Mouse (Mus musculus) ES-Bruce4 (cell line): Measurements from ENCODE around the gene Acp5. TPM values are rescaled to one million over a fixed set of nuclear protein-coding genes. Genes with fewer than 3 reads are reported as not detected.

ENCODE experiments used
- H3K27ac ChIP-seq: 2 replicates; pipeline ENCODE4 v1.5.1; 2012; ENCODE audit warnings: low read length, inconsistent platforms; ENCODE audit not compliant: insufficient read depth
- H3K27me3 ChIP-seq: 2 replicates; pipeline ENCODE4 v1.6.1; 2012; ENCODE audit warnings: mild to moderate bottlenecking, low read length, inconsistent platforms; ENCODE audit not compliant: control insufficient read depth, poor library complexity, insufficient read depth, severe bottlenecking
- H3K36me3 ChIP-seq: 2 replicates; pipeline ENCODE4 v1.6.1; 2012; ENCODE audit warnings: inconsistent platforms, mild to moderate bottlenecking, low read length, moderate library complexity; ENCODE audit not compliant: control insufficient read depth, poor library complexity, insufficient read depth, severe bottlenecking
- H3K4me1 ChIP-seq: one replicate; pipeline ENCODE4 v1.8.1; 2011; ENCODE audit warnings: low read length; ENCODE audit not compliant: control insufficient read depth, insufficient read depth
- H3K4me3 ChIP-seq: 2 replicates; pipeline ENCODE4 v1.5.1; 2011; ENCODE audit warnings: low read depth, mild to moderate bottlenecking, low read length
- H3K9ac ChIP-seq: 2 replicates; pipeline ENCODE4 v1.6.1; 2012; ENCODE audit warnings: low read depth, mild to moderate bottlenecking, inconsistent platforms; ENCODE audit not compliant: poor library complexity, severe bottlenecking
- H3K9me3 ChIP-seq: replicated peaks from 2 replicates; pipeline ENCODE4 v1.6.1; 2012; ENCODE audit warnings: mild to moderate bottlenecking, low read length, inconsistent platforms; ENCODE audit not compliant: control insufficient read depth, poor library complexity, insufficient read depth, severe bottlenecking
- CTCF ChIP-seq: IDR thresholded peaks from one replicate; pipeline ENCODE4 v1.8.1; 2011; ENCODE audit warnings: low read depth, low read length
- EP300 ChIP-seq: IDR thresholded peaks from 2 replicates; pipeline ENCODE4 v1.6.1; 2011; ENCODE audit warnings: low read depth, low read length; ENCODE audit not compliant: insufficient read depth
- POLR2A ChIP-seq: IDR thresholded peaks from one replicate; pipeline ENCODE4 v1.8.1; 2011; ENCODE audit warnings: low read length; ENCODE audit not compliant: insufficient read depth
- polyA plus RNA-seq: library from polyadenylated mRNA; stranded (reverse); fragments of >200 nt; gene quantifications from 2 replicates; pipeline ENCODE4 v1.2.4, GENCODE M21; 2011; ENCODE audit warnings: low read depth; ENCODE audit not compliant: missing spikeins, insufficient read depth, insufficient read length

Gene Acp5
- polyA plus RNA-seq = 6.1 and 7.6 TPM in 2 replicates

DNA sequence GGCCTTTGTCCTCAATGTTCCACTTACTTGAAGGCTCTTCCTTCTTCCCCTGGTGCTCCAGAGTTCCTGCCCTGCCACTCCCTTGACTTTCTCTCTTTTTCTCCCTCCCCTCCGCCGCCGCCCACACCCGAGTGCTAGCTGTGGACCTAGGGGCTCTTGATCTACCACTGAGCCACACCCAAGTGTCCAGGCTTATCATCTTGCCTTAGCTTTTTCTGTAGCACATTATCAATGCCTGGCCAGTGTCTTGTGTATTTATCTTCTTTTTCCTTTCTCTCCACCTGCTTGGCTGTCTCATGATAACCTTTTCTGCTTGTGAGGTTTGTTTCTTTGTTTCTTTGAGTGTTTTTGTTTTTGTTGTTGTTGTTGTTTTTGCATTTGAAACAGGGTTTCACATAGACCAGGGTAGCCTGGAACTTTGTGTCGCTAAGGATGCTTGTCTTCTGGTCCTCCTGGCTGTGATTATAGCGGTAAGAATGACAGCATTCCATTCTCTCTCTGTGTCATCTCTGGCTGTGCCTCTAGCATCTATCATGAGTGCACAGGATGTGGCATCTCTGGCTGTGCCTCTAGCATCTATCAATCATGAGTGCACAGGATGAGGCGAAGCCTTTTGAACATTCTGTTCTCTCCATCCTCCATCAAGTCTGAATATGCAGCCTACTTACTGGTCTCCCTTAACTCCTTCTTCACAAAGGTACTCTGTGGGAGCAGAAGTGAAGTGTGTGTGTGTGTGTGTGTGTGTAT lies at the start of gene Acp5:
Acp5 (minus strand) TSS at position 68 of the 747 bp plus-strand sequence.
- TF ChIP-seq POLR2A = no peak
- TF ChIP-seq CTCF = no peak
- no peak for TF ChIP-seq EP300
- no peaks in the 10 kb centered on the region for H3K9me3 ChIP-seq
- no peaks in the 10 kb centered on the region for H3K27me3 ChIP-seq
- no peak within 1 kb of the TSS for H3K27ac ChIP-seq
- no peak within 1 kb of the TSS for H3K4me3 ChIP-seq
- no peak within 1 kb of the TSS for H3K9ac ChIP-seq
- H3K4me1 ChIP-seq = peaks cover 10% of the 10 kb centered on the region
- H3K36me3 ChIP-seq = no peaks in the 10 kb centered on the region

DNA sequence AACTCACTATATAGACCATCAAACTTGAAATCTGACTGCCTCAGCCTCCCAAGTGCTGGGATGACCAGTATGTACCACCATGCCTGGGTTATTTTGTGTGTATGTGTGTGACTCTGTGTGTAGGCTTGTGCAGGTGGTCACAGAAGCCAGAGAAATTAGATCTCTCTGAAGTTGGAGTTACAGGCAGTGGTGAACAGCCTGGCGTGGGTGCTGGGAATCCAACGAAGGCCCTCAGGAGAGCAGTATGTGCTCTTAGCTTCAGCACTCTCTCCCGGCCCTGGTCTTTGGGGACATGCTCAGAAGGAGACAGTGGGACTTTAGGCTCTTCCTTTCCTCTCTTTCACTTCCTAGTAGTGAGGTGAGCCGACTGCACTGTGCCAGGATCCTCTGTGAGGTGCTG lies 36.8 kb upstream of the Acp5 start:
- no peaks in the 10 kb centered on the region for H3K36me3 ChIP-seq
- TF ChIP-seq POLR2A (no peak), EP300 (no peak), CTCF (no peak)
- no peak overlapping the region for H3K9ac ChIP-seq
- no peaks in the 10 kb centered on the region for H3K27me3 ChIP-seq
- H3K9me3 ChIP-seq = peaks cover 20% of the 10 kb centered on the region
- H3K27ac ChIP-seq = no peak overlapping the region
- no peak overlapping the region for H3K4me3 ChIP-seq
- peaks cover 2% of the 10 kb centered on the region for H3K4me1 ChIP-seq

DNA sequence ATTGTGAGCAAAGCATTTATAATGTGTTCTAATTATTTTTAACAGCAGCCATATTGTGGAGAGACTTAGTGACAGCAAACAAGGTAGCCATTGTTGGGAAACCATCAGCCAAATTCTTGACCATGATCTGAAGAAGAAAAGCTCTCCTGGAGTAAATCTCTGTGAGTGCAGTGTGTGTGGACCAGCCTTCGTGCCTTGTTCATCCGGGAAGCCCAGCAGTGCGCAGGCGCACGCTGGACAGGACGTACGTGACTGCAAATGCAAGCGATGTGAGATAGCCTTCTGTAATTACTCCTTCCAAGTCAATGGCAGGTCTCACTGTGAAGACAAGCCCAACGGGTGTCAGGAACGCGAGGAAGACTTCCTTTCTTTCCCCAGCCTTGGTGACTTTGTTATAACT lies 33.8 kb upstream of the Acp5 start:
- Histone ChIP-seq H3K9ac (no peak overlapping the region), H3K4me3 (no peak overlapping the region), H3K9me3 (peaks cover 10% of the 10 kb centered on the region), H3K27ac (no peak overlapping the region), H3K4me1 (peaks cover 2% of the 10 kb centered on the region), H3K27me3 (no peaks in the 10 kb centered on the region), H3K36me3 (no peaks in the 10 kb centered on the region)
- TF ChIP-seq POLR2A = no peak

DNA sequence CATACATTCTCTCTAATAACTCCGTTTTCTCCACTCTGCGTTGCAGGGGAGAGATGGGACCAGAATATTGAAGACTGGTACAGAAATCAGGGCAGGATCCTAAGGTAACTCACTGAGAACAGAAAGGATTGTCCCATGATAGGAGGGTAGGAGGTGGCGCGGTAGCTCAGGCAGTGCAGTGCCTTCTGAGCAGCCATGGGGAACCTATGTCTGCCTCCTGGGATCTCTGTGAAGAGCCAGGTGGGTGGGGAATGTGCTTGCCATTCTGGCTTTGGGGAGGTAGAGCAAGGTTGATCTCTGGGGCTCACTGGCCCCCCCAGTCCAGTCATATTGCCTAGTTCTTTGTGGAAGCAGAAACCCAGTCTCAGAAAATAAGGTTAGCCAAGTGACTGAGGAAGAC lies 32.2 kb upstream of the Acp5 start:
- Histone ChIP-seq H3K4me1 (peaks cover 2% of the 10 kb centered on the region), H3K9ac (no peak overlapping the region), H3K36me3 (no peaks in the 10 kb centered on the region), H3K27me3 (no peaks in the 10 kb centered on the region), H3K4me3 (no peak overlapping the region), H3K27ac (no peak overlapping the region), H3K9me3 (peaks cover 10% of the 10 kb centered on the region)
- TF ChIP-seq EP300 (no peak), CTCF (no peak), POLR2A (no peak)

- TF ChIP-seq CTCF (peak; percentile 51), EP300 (no peak)
These were observed 31.2 kb upstream of the Acp5 start for GRCm38 (mm10) chr9:22166686-22167085.

GRCm38 (mm10) chr9:22165964-22166363 lies 30.5 kb upstream of the Acp5 start:
- H3K9ac ChIP-seq = peak overlapping the region; percentile 54
- H3K27ac ChIP-seq = peak overlapping the region; percentile 91
- no peaks in the 10 kb centered on the region for H3K36me3 ChIP-seq
- no peak overlapping the region for H3K4me3 ChIP-seq
- H3K4me1 ChIP-seq = peaks cover 7% of the 10 kb centered on the region
- H3K27me3 ChIP-seq = no peaks in the 10 kb centered on the region
- peaks cover 10% of the 10 kb centered on the region for H3K9me3 ChIP-seq
- TF ChIP-seq EP300 = peak; percentile 89
- TF ChIP-seq POLR2A = no peak

More at GRCm38 (mm10) chr9:22166686-22167085, 31.2 kb upstream of the Acp5 start:
- no peaks in the 10 kb centered on the region for H3K36me3 ChIP-seq
- H3K4me1 ChIP-seq = peaks cover 6% of the 10 kb centered on the region
- H3K27ac ChIP-seq = peak overlapping the region; percentile 68
- no peak overlapping the region for H3K4me3 ChIP-seq
- H3K9me3 ChIP-seq = peaks cover 10% of the 10 kb centered on the region
- H3K9ac ChIP-seq = 0 out of 2 replicates have a peak overlapping the region, but pooled peaks have one; percentile 8
- H3K27me3 ChIP-seq = no peaks in the 10 kb centered on the region
